Mouse (Mus musculus) CH12.LX (cell line): ENCODE results near the gene Kantr. TPM values are rescaled to one million over a fixed set of nuclear protein-coding genes. Genes with fewer than 3 reads are reported as not detected.

Source experiments
- DNase-seq: peaks from one replicate; pipeline ENCODE4 v3.0.0-alpha.2; 2013; ENCODE audit errors: extremely low read depth
- H3K27ac ChIP-seq: 2 replicates; pipeline ENCODE4 v1.5.1; 2012; ENCODE audit warnings: low read depth, mild to moderate bottlenecking, control low read depth, moderate library complexity; ENCODE audit not compliant: insufficient read depth
- H3K27me3 ChIP-seq: replicated peaks from 2 replicates; pipeline ENCODE3; 2012; ENCODE audit warnings: inconsistent platforms
- H3K36me3 ChIP-seq, 2 experiments: replicated peaks in 1 of 2; 2 replicates each; pipeline versions ENCODE3 to v1.6.1; 2012; ENCODE audit warnings: inconsistent platforms in 1 of 2, low read length in 1 of 2, mild to moderate bottlenecking in 1 of 2, mixed read lengths in 1 of 2, moderate library complexity in 1 of 2; ENCODE audit not compliant: control insufficient read depth in 1 of 2, insufficient read depth in 1 of 2
- H3K4me1 ChIP-seq, 2 experiments: 2 replicates each; pipeline ENCODE4 v1.6.1; 2012; ENCODE audit warnings: inconsistent platforms in 1 of 2, moderate library complexity in 1 of 2; ENCODE audit not compliant: insufficient read depth in 2 of 2, control insufficient read depth in 1 of 2
- H3K4me2 ChIP-seq: 2 replicates; pipeline ENCODE4 v1.6.1; 2012; ENCODE audit warnings: low read depth, mild to moderate bottlenecking, control low read depth; ENCODE audit not compliant: poor library complexity, insufficient read depth, severe bottlenecking
- H3K4me3 ChIP-seq, 3 experiments: fragments of 150-350 bp in 1 of 3; sonication (generic) in 1 of 3; replicated peaks in 1 of 3; 2 replicates each; pipeline versions ENCODE3 to v1.5.1; 2011 to 2012; ENCODE audit warnings: low read depth in 2 of 3, low read length in 2 of 3, mild to moderate bottlenecking in 2 of 3, moderate library complexity in 2 of 3, control low read depth in 1 of 3, improper control_type of control experiment in 1 of 3, inconsistent platforms in 1 of 3, mixed read lengths in 1 of 3; ENCODE audit not compliant: poor library complexity in 1 of 3
- H3K79me2 ChIP-seq: replicated peaks from 2 replicates; pipeline ENCODE4 v1.6.1; 2012; ENCODE audit warnings: mild to moderate bottlenecking, moderate library complexity; ENCODE audit not compliant: control insufficient read depth, poor library complexity, insufficient read depth, severe bottlenecking; ENCODE audit errors: extremely low read depth
- H3K9ac ChIP-seq: 2 replicates; pipeline ENCODE4 v1.6.1; 2012; ENCODE audit warnings: low read depth, mild to moderate bottlenecking, control low read depth, moderate library complexity; ENCODE audit not compliant: insufficient read depth
- H3K9me3 ChIP-seq: replicated peaks from 2 replicates; pipeline ENCODE3; 2012; ENCODE audit warnings: low read length, inconsistent platforms, mixed read lengths
- BHLHE40 ChIP-seq: IDR thresholded peaks from 2 replicates; pipeline ENCODE4 v1.6.1; 2011; ENCODE audit warnings: mild to moderate bottlenecking, low read depth, low read length, improper control_type of control experiment
- CHD2 ChIP-seq: IDR thresholded peaks from 2 replicates; pipeline ENCODE4 v1.6.1; 2011; ENCODE audit warnings: low read length, improper control_type of control experiment
- ELF1 ChIP-seq: IDR thresholded peaks from 2 replicates; pipeline ENCODE4 v1.6.1; 2014; ENCODE audit warnings: low read depth, mild to moderate bottlenecking, inconsistent platforms, low read length, improper control_type of control experiment
- JUN ChIP-seq: IDR thresholded peaks from 2 replicates; pipeline ENCODE4 v1.6.1; 2011; ENCODE audit warnings: low read depth, mild to moderate bottlenecking, low read length, improper control_type of control experiment, moderate library complexity; ENCODE audit not compliant: insufficient read depth
- MAFK ChIP-seq: IDR thresholded peaks from 2 replicates; pipeline ENCODE4 v1.6.1; 2011; ENCODE audit warnings: low read length, improper control_type of control experiment; ENCODE audit not compliant: insufficient replicate concordance
- MAX ChIP-seq: IDR thresholded peaks from 2 replicates; pipeline ENCODE4 v1.6.1; 2011; ENCODE audit warnings: low read length, improper control_type of control experiment
- MAZ ChIP-seq: IDR thresholded peaks from 2 replicates; pipeline ENCODE4 v1.6.1; 2012; ENCODE audit warnings: low read depth, mild to moderate bottlenecking, inconsistent platforms, low read length, improper control_type of control experiment, moderate library complexity
- MXI1 ChIP-seq: IDR thresholded peaks from 2 replicates; pipeline ENCODE4 v1.6.1; 2011; ENCODE audit warnings: mild to moderate bottlenecking, low read depth, low read length, improper control_type of control experiment
- NELFE ChIP-seq: IDR thresholded peaks from 2 replicates; pipeline ENCODE4 v1.6.1; 2011; ENCODE audit warnings: low read depth, low read length, improper control_type of control experiment
- NRF1 ChIP-seq: IDR thresholded peaks from 2 replicates; pipeline ENCODE4 v1.6.1; 2014; ENCODE audit warnings: low read depth, mild to moderate bottlenecking, inconsistent platforms, low read length, improper control_type of control experiment, moderate library complexity
- POLR2A ChIP-seq: IDR thresholded peaks from 2 replicates; pipeline ENCODE4 v1.6.1; 2011; ENCODE audit warnings: low read depth, mild to moderate bottlenecking, improper control_type of control experiment, low read length
- POLR2AphosphoS2 ChIP-seq: IDR thresholded peaks from 2 replicates; pipeline ENCODE4 v1.6.1; 2011; ENCODE audit warnings: low read depth, low read length, improper control_type of control experiment
- RAD21 ChIP-seq: IDR thresholded peaks from 2 replicates; pipeline ENCODE4 v1.6.1; 2011; ENCODE audit warnings: low read depth, mild to moderate bottlenecking, low read length, improper control_type of control experiment, moderate library complexity
- SIN3A ChIP-seq: IDR thresholded peaks from 2 replicates; pipeline ENCODE4 v1.6.1; 2012; ENCODE audit warnings: low read length, improper control_type of control experiment, inconsistent platforms
- TBP ChIP-seq: conservative IDR thresholded peaks from 2 replicates; pipeline ENCODE4 v1.6.1; 2011; ENCODE audit warnings: low read depth, low read length, improper control_type of control experiment
- USF1 ChIP-seq: IDR thresholded peaks from 2 replicates; pipeline ENCODE4 v1.6.1; 2014; ENCODE audit warnings: low read depth, mild to moderate bottlenecking, inconsistent platforms, low read length, improper control_type of control experiment
- ZKSCAN1 ChIP-seq: IDR thresholded peaks from 2 replicates; pipeline ENCODE4 v1.6.1; 2012; ENCODE audit warnings: low read depth, inconsistent platforms, low read length, improper control_type of control experiment, borderline replicate concordance
- ZNF384 ChIP-seq: IDR thresholded peaks from 2 replicates; pipeline ENCODE4 v1.6.1; 2012; ENCODE audit warnings: low read depth, low read length, improper control_type of control experiment, inconsistent platforms
- dilution Hi-C: fragments of 300-500 bp; cut with MboI; formaldehyde crosslinking; loops from 2 replicates; pipeline ENCODE4 v1.14.3; 2020; ENCODE audit warnings: low sequenced_read_pairs; ENCODE audit not compliant: extremely low pct_unique_long_range_greater_than_20kb, extremely low pct_ligation_motif_present
- in situ Hi-C: fragments of 300-500 bp; cut with MboI; formaldehyde crosslinking; loops from 3 replicates; pipeline ENCODE4 v1.14.3; 2019; ENCODE audit warnings: low sequenced_read_pairs, low pct_ligation_motif_present, low pct_unique_long_range_greater_than_20kb, mixed read lengths
- polyA plus RNA-seq: library from polyadenylated mRNA; unstranded; fragments of >175 nt; gene quantifications from 2 replicates; pipeline ENCODE4 v1.2.1, GENCODE M21; 2012; ENCODE audit warnings: low read depth; ENCODE audit not compliant: insufficient read length
- total RNA-seq, 2 experiments: library from RNA; depleted of rRNA; stranded (reverse); fragments of 300-350 nt in 1 of 2; fragments of >200 nt in 1 of 2; gene quantifications; 2 replicates each; pipeline ENCODE4 v1.2.3; 2012 to 2014

The Kantr gene
- total RNA-seq (2012; rRNA removed) (3.1 and 3.5 TPM in 2 replicates), total RNA-seq (2014; rRNA removed) (0.64 and 0.86 TPM in 2 replicates), polyA plus RNA-seq (2.7 and 3.4 TPM in 2 replicates)

GRCm38 (mm10) chrX:152326996-152327688 lies at the start of gene Kantr:
Gene Kantr (minus strand): TSS chrX:152327495.
- TF ChIP-seq RAD21 = no peak
- peak; percentile 76 for TF ChIP-seq SIN3A
- TF ChIP-seq POLR2A = peak; percentile 76
- TF ChIP-seq ZNF384 = no peak
- TF ChIP-seq USF1 = no peak
- TF ChIP-seq NRF1 = 0 out of 2 replicates have a peak, but pooled peaks have one; percentile 25
- peak; percentile 77 for TF ChIP-seq TBP
- TF ChIP-seq CHD2 = peak; percentile 73
- TF ChIP-seq MAZ = 0 out of 2 replicates have a peak, but pooled peaks have one; percentile 40
- peak; percentile 55 for TF ChIP-seq ELF1
- TF ChIP-seq MXI1 = peak; percentile 32; the same call in 1 of the 2 replicates
- TF ChIP-seq POLR2AphosphoS2 = peak; percentile 29; the same call in 1 of the 2 replicates
- TF ChIP-seq NELFE = peak; percentile 79
- TF ChIP-seq BHLHE40 = peak; percentile 82
- TF ChIP-seq, all 38 proteins: peak for 11
- DNase-seq = peak; percentile 85
- dilution Hi-C loops = no loop called here
- no peaks in the 10 kb centered on the region for H3K36me3 ChIP-seq
- H3K9ac ChIP-seq = peak within 1 kb of the TSS; percentile 51
- H3K79me2 ChIP-seq = peaks cover 8% of the 10 kb centered on the region
- in situ Hi-C loops = no loop called here
- peak within 1 kb of the TSS; percentile 65 to 83 (median 66) for H3K4me3 ChIP-seq
- H3K4me1 ChIP-seq = peaks cover 2 to 7% of the 10 kb centered on the region in 2 experiments; a peak in 2 of 4 replicates
- H3K27ac ChIP-seq = no peak within 1 kb of the TSS
- no peaks in the 10 kb centered on the region for H3K9me3 ChIP-seq
- H3K4me2 ChIP-seq = peak within 1 kb of the TSS; percentile 68
- no peaks in the 10 kb centered on the region for H3K27me3 ChIP-seq

- Histone ChIP-seq H3K27ac (no peak within 1 kb of the TSS), H3K9ac (no peak within 1 kb of the TSS), H3K36me3 (no peaks in the 10 kb centered on the region), H3K79me2 (no peaks in the 10 kb centered on the region), H3K4me1 (no peaks in the 10 kb centered on the region), H3K4me2 (no peak within 1 kb of the TSS), H3K4me3 (no peak within 1 kb of the TSS), H3K9me3 (no peaks in the 10 kb centered on the region), H3K27me3 (no peaks in the 10 kb centered on the region)
- dilution Hi-C loops = no loop called here
- DNase-seq = no peak
- in situ Hi-C loops = no loop called here
- TF ChIP-seq RAD21 (no peak), NRF1 (no peak), JUN (no peak), MAFK (no peak), ELF1 (no peak), ZNF384 (no peak), POLR2AphosphoS2 (no peak), ZKSCAN1 (no peak), MAX (no peak), TBP (no peak), POLR2A (no peak)
These were observed 41.3 kb upstream of the Kantr start, which contains the start of gene Gpr173 for GRCm38 (mm10) chrX:152368397-152369273. Gene Gpr173 (minus strand): TSS chrX:152368704.
